Mouse (Mus musculus): ENCODE results near the gene 4930442H23Rik. TPM values are rescaled to one million over a fixed set of nuclear protein-coding genes. Genes with fewer than 3 reads are reported as not detected.
A peak's percentile ranks its signal among the peaks of the same experiment; 100 is the strongest.

Gene 4930442H23Rik
- 0.07 TPM in 1 of 2 replicates, not detected in the other for polyA plus RNA-seq (2015; fragmentation: Nextera tagmentation; extraction: Ambion mirVana)

DNA sequence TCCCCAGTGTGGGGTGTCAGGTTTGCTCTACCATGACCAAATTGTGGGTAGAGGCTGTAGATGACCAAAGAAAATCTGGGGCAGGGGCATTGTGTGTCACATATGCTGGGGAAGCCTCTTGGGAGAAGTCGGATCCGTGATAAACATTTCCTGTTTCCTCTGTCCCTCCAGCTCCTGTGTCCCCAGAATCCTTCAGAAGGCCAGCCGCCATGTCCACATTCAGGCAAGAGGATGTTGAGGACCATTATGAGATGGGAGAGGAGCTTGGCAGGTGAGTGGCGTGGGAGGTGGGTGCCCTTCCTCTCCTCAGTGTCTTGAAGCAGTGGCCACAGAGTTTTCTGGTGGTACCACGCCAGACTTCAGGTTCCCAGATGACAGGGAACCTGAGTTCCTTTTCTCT, at the start of gene 4930442H23Rik:
4930442H23Rik (minus strand) TSS at position 45 of the 400 bp plus-strand sequence.
- Histone ChIP-seq H3K27ac (replicated peaks) (peak within 1 kb of the TSS; percentile 94), H3K36me3 (ENCODE audit: control insufficient read depth, insufficient read depth, low read length) (peaks cover 34% of the 10 kb centered on the region), H3K4me1 (replicated peaks; ENCODE audit: control insufficient read depth, insufficient read depth) (peaks cover 8% of the 10 kb centered on the region; the same call in 1 of the 2 replicates), H3K4me3 (ENCODE audit: low read depth, low read length) (peak within 1 kb of the TSS; percentile 58), H3K9me3 (ENCODE audit: control insufficient read depth, low read length) (no peaks in the 10 kb centered on the region), H3K27me3 (ENCODE audit: control insufficient read depth, insufficient read depth, low read length) (no peaks in the 10 kb centered on the region), H3K4me2 (replicated peaks; ENCODE audit: low read depth) (peak within 1 kb of the TSS; percentile 64), H3K9ac (ENCODE audit: low read length) (peak within 1 kb of the TSS; percentile 70)
- 83% methylated on average over 5 of the region's 5 CpGs for WGBS
- TF ChIP-seq EP300 (optimal IDR thresholded peaks at IDR 0.05) (no peak), CTCF (IDR thresholded peaks at IDR 0.05; ENCODE audit: low read depth) (no peak)
- ATAC-seq (ENCODE audit: low FRiP score, low TSS enrichment) (no peak), DNase-seq (ENCODE audit: low spot score) (no peak)

GRCm38 (mm10) chr10:81233226-81233585, 49.6 kb upstream of the 4930442H23Rik start:
- Histone ChIP-seq H3K9ac (ENCODE audit: low read length) (peak overlapping the region; percentile 77), H3K4me3 (ENCODE audit: low read depth, low read length) (peak overlapping the region; percentile 67), H3K36me3 (ENCODE audit: control insufficient read depth, insufficient read depth, low read length) (no peaks in the 10 kb centered on the region), H3K27me3 (ENCODE audit: control insufficient read depth, insufficient read depth, low read length) (peaks cover 3% of the 10 kb centered on the region; the same call in 1 of the 2 replicates), H3K27ac (replicated peaks) (peak overlapping the region; percentile 81), H3K9me3 (ENCODE audit: control insufficient read depth, low read length) (no peaks in the 10 kb centered on the region), H3K4me2 (replicated peaks; ENCODE audit: low read depth) (peak overlapping the region; percentile 67), H3K4me1 (replicated peaks; ENCODE audit: control insufficient read depth, insufficient read depth) (no peaks in the 10 kb centered on the region)
- 4% methylated on average over 20 of the region's 28 CpGs for WGBS
- no peak; the same call in 1 of the 2 replicates for ATAC-seq (ENCODE audit: low FRiP score, low TSS enrichment)
- TF ChIP-seq CTCF (IDR thresholded peaks at IDR 0.05; ENCODE audit: low read depth) (no peak), EP300 (optimal IDR thresholded peaks at IDR 0.05) (no peak)
- no peak for DNase-seq (ENCODE audit: low spot score)

GRCm38 (mm10) chr10:81232580-81233225, 49.1 kb upstream of the 4930442H23Rik start, which contains the start of gene Zfr2:
Zfr2 (plus strand) TSS chr10:81233155.
- TF ChIP-seq EP300 (optimal IDR thresholded peaks at IDR 0.05) (no peak), CTCF (IDR thresholded peaks at IDR 0.05; ENCODE audit: low read depth) (no peak)
- H3K27me3 ChIP-seq (ENCODE audit: control insufficient read depth, insufficient read depth, low read length), result peaks cover 3% of the 10 kb centered on the region; the same call in 1 of the 2 replicates
- H3K9me3 ChIP-seq (ENCODE audit: control insufficient read depth, low read length), result no peaks in the 10 kb centered on the region
- no peaks in the 10 kb centered on the region for H3K4me1 ChIP-seq (replicated peaks; ENCODE audit: control insufficient read depth, insufficient read depth)
- DNase-seq (ENCODE audit: low spot score), result peak; percentile 98
- peak within 1 kb of the TSS; percentile 67 for H3K4me3 ChIP-seq (ENCODE audit: low read depth, low read length)
- H3K4me2 ChIP-seq (replicated peaks; ENCODE audit: low read depth), result peak within 1 kb of the TSS; percentile 67
- peak within 1 kb of the TSS; percentile 77 for H3K9ac ChIP-seq (ENCODE audit: low read length)
- peak; percentile 92 for ATAC-seq (ENCODE audit: low FRiP score, low TSS enrichment)
- H3K36me3 ChIP-seq (ENCODE audit: control insufficient read depth, insufficient read depth, low read length), result no peaks in the 10 kb centered on the region
- H3K27ac ChIP-seq (replicated peaks), result peak within 1 kb of the TSS; percentile 81
- WGBS, result 9% methylated on average over 19 of the region's 29 CpGs

- Histone ChIP-seq H3K9ac (ENCODE audit: low read length) (no peak overlapping the region), H3K4me2 (replicated peaks; ENCODE audit: low read depth) (no peak overlapping the region), H3K27ac (replicated peaks) (no peak overlapping the region), H3K4me1 (replicated peaks; ENCODE audit: control insufficient read depth, insufficient read depth) (no peaks in the 10 kb centered on the region), H3K27me3 (ENCODE audit: control insufficient read depth, insufficient read depth, low read length) (peaks cover 3% of the 10 kb centered on the region; the same call in 1 of the 2 replicates), H3K36me3 (ENCODE audit: control insufficient read depth, insufficient read depth, low read length) (no peaks in the 10 kb centered on the region), H3K9me3 (ENCODE audit: control insufficient read depth, low read length) (no peaks in the 10 kb centered on the region), H3K4me3 (ENCODE audit: low read depth, low read length) (no peak overlapping the region)
- WGBS, result 48% methylated on average over 7 of the region's 7 CpGs
- TF ChIP-seq EP300 (optimal IDR thresholded peaks at IDR 0.05), result no peak
- no peak for TF ChIP-seq CTCF (IDR thresholded peaks at IDR 0.05; ENCODE audit: low read depth)
- no peak for ATAC-seq (ENCODE audit: low FRiP score, low TSS enrichment)
- DNase-seq (ENCODE audit: low spot score), result no peak
These were observed 47.8 kb upstream of the 4930442H23Rik start for GRCm38 (mm10) chr10:81231436-81231835.

DNA sequence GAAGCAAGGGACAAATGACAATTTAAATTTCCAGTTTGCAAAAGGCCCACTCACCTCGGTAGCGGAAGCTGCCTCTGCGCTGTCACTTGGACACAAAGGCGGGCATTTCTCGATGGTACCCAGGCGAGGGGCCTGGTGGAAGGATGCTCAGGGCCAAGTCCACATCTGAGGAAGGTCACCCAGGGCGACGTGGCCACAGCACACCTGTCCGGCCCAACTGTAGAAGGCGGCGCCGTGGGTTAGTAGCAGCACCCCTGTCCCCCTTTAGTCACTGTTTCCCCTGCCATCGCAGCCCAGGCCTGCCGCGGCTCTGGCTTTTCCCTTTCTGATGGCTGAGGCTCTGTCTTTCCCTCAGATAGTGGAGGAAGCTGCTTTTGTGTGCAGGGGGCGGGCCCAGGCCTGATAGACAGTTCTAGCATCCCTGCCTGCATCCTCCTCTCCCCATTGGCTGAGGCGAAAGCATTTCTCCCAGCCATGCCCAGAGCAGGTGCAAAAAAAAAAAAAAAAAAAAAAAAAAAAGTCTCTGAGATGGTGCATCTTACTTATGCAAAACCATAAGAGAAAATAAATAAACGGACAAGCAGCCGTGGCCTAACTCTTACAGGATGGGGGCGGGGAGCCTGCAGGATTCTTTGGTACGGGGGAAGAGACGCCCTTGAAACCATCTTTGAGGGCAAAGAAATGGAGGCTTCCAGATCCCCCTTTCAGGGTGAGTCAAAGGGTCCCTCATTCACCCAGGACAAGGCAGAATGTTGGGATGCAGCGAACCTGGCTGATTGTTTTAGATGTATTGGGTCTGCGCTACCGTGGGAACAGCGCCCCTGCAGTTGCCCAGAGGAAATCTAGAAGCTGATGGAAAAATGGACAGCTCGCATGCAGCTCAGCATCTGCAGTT, 47.0 kb upstream of the 4930442H23Rik start, which contains the start of gene Atcay:
Atcay (minus strand) TSS at position 396 of the 895 bp plus-strand sequence.
- ATAC-seq (ENCODE audit: low FRiP score, low TSS enrichment), result no peak
- H3K36me3 ChIP-seq (ENCODE audit: control insufficient read depth, insufficient read depth, low read length), result no peaks in the 10 kb centered on the region
- no peak within 1 kb of the TSS for H3K4me2 ChIP-seq (replicated peaks; ENCODE audit: low read depth)
- H3K9me3 ChIP-seq (ENCODE audit: control insufficient read depth, low read length), result no peaks in the 10 kb centered on the region
- H3K4me3 ChIP-seq (ENCODE audit: low read depth, low read length), result 0 out of 2 replicates have a peak within 1 kb of the TSS, but pooled peaks have one; percentile 2
- no peaks in the 10 kb centered on the region for H3K4me1 ChIP-seq (replicated peaks; ENCODE audit: control insufficient read depth, insufficient read depth)
- DNase-seq (ENCODE audit: low spot score), result no peak
- no peak within 1 kb of the TSS for H3K9ac ChIP-seq (ENCODE audit: low read length)
- H3K27me3 ChIP-seq (ENCODE audit: control insufficient read depth, insufficient read depth, low read length), result peaks cover 3% of the 10 kb centered on the region; the same call in 1 of the 2 replicates
- no peak within 1 kb of the TSS for H3K27ac ChIP-seq (replicated peaks)
- TF ChIP-seq EP300 (optimal IDR thresholded peaks at IDR 0.05) (no peak), CTCF (IDR thresholded peaks at IDR 0.05; ENCODE audit: low read depth) (peak; percentile 74)
- 11% methylated on average over 27 of the region's 27 CpGs for WGBS
